Mouse (Mus musculus): ENCODE measurements at regions not wholly inside any gene's neighbourhood (a gene's known extent, or its start where the extent isn't known, plus 50 kb on each side); places are given as distances from the start of the nearest gene placed in this dataset.

GRCm38 (mm10) chr1:189473071-189473470, 71.0 kb upstream of the Kcnk2 start:
- DNase-seq (ENCODE audit: low spot score), result no peak

DNA sequence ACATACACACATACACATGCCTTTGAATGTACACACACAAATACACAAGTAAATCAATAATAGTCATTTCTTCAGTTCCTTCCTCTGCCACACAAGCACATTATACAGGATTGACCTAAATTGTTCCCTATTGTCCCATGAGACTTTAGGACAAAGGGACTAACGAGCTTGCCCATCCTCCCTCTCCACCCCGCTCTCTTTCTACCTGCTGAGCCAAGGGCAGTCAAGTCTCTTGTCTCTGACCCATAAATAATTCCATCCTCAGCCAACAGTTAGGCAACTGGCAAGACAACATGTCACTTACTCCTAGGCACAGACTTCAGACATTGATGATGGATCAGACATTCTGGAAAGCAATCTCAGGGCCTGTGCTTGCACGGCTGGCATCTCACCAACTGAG, 56.3 kb upstream of the Kcnk2 start:
- DNase-seq (ENCODE audit: low spot score), result no peak
